Mouse (Mus musculus) forebrain, embryonic 14.5 days (tissue): ENCODE measurements around the gene Fez2. TPM values are rescaled to one million over a fixed set of nuclear protein-coding genes. Genes with fewer than 3 reads are reported as not detected.
A peak's percentile ranks its signal among the peaks of the same experiment; 100 is the strongest.

Experiments used
- ATAC-seq: fragments of 200-750 bp; cut with Nextera tagmentation; 2 replicates; pipeline ENCODE4 v1.8.0; 2017; ENCODE audit warnings: mild to moderate bottlenecking, moderate library complexity
- DNase-seq: peaks from one replicate; pipeline ENCODE4 v3.0.0-alpha.2; 2015; ENCODE audit warnings: low spot score
- H3K27ac ChIP-seq: fragments of 300-500 bp; sonication (generic); 2 replicates; pipeline ENCODE4 v1.5.1; 2014; ENCODE audit warnings: low read depth, mild to moderate bottlenecking, control low read depth, low read length, moderate library complexity
- H3K27me3 ChIP-seq: fragments of 300-500 bp; sonication (generic); replicated peaks from 2 replicates; pipeline ENCODE4 v1.6.1; 2014; ENCODE audit warnings: low read length, control low read depth, mixed read lengths; ENCODE audit not compliant: control insufficient read depth, insufficient read depth
- H3K36me3 ChIP-seq: fragments of 300-500 bp; sonication (generic); 2 replicates; pipeline ENCODE4 v1.6.1; 2014; ENCODE audit warnings: low read length, control low read depth; ENCODE audit not compliant: control insufficient read depth, insufficient read depth
- H3K4me1 ChIP-seq: fragments of 300-500 bp; sonication (generic); 2 replicates; pipeline ENCODE4 v1.6.1; 2014; ENCODE audit warnings: antibody characterized with exemption, low read length, control low read depth; ENCODE audit not compliant: control insufficient read depth, insufficient read depth
- H3K4me2 ChIP-seq: fragments of 300-500 bp; sonication (generic); 2 replicates; pipeline ENCODE4 v1.6.1; 2014; ENCODE audit warnings: mild to moderate bottlenecking, control low read depth, low read length
- H3K4me3 ChIP-seq: fragments of 300-500 bp; sonication (generic); 2 replicates; pipeline ENCODE4 v1.5.1; 2014; ENCODE audit warnings: low read depth, low read length, control low read depth
- H3K9ac ChIP-seq: fragments of 300-500 bp; sonication (generic); 2 replicates; pipeline ENCODE4 v1.6.1; 2014; ENCODE audit warnings: mild to moderate bottlenecking, low read length, control low read depth, moderate library complexity
- H3K9me3 ChIP-seq: fragments of 300-500 bp; sonication (generic); replicated peaks from 2 replicates; pipeline ENCODE4 v1.6.1; 2016; ENCODE audit warnings: low read length, control low read depth, mixed read lengths; ENCODE audit not compliant: control insufficient read depth
- WGBS: fragments of 180-500 bp; shearing (Covaris S2); extraction: QIAGEN DNeasy Blood & Tissue Kit; methylation state at CpG from one replicate; pipeline ENCODE4 v1.1.7; 2014; 5-methylcytosine and 5-hydroxymethylcytosine counted together
- polyA plus RNA-seq: library from polyadenylated mRNA; unstranded; fragments of >200 nt; fragmentation: Nextera tagmentation; extraction: Ambion mirVana; gene quantifications from 2 replicates; pipeline ENCODE4 v1.2.1, GENCODE M21; 2014

Gene Fez2
- polyA plus RNA-seq, 1 experiment from 2014 or later, result 42.6 TPM

DNA sequence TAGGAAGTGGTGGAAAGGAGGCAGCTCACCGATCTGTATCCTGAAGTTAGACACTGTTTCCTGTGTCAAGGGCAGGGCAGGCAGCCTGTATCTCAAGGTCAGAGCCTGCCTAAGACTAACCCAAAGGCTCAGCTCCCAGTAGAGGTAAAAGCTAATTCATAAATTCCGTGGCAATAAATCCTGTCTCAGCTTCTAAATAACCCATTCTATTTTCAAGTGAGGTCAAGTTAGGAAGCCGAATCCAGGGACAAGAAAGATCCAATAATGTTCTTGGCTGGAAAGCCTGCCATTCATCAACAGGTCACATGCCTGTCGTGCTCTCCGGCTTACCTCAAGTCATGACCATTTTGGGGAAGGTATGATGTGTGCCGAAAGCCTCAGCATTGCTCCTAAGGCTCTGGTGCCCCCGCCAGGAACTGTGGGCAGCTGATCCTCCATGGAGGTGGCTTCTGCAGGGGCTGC lies 33.4 kb upstream of the Fez2 start:
- ATAC-seq, result no peak
- Histone ChIP-seq H3K9ac (no peak overlapping the region), H3K36me3 (no peaks in the 10 kb centered on the region), H3K4me2 (no peak overlapping the region), H3K4me3 (no peak overlapping the region), H3K4me1 (no peaks in the 10 kb centered on the region), H3K27ac (no peak overlapping the region), H3K9me3 (no peaks in the 10 kb centered on the region), H3K27me3 (no peaks in the 10 kb centered on the region)
- WGBS, result 86% methylated on average over 7 of the region's 7 CpGs
- no peak for DNase-seq

DNA sequence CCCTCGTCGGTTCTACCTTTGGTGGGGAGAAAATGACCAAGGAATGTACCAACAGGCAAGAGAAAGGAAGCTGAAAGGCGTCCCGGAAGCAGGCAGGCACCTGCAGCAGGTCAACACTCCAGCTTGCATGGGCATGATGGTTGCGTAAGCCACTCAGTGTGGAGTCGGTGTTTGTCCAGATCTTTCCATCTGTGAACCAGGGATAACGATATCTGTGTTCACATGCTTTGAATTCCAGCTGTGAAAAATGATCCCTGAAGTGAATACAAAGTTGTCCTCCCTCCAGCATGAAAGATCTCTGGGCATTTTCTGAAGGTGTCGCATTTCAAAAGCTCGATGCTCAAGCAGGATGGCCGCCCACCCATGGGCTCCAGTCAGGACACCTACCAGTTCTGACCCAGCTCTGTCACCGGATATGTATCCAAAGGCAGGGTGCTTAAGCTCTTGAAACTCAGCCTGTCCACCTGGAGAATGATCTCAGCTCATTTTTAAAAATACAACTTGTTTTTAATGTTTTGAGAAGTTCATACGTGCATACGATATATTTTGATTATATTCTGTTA lies 31.8 kb upstream of the Fez2 start:
- Histone ChIP-seq H3K36me3 (no peaks in the 10 kb centered on the region), H3K27me3 (no peaks in the 10 kb centered on the region), H3K4me2 (no peak overlapping the region), H3K27ac (no peak overlapping the region), H3K9ac (no peak overlapping the region), H3K4me1 (no peaks in the 10 kb centered on the region), H3K9me3 (no peaks in the 10 kb centered on the region), H3K4me3 (no peak overlapping the region)
- ATAC-seq, result no peak
- WGBS, result 74% methylated on average over 13 of the region's 13 CpGs
- no peak for DNase-seq

- Histone ChIP-seq H3K9ac (no peak overlapping the region), H3K36me3 (no peaks in the 10 kb centered on the region), H3K4me1 (no peaks in the 10 kb centered on the region), H3K9me3 (no peaks in the 10 kb centered on the region), H3K4me3 (no peak overlapping the region), H3K27me3 (no peaks in the 10 kb centered on the region), H3K4me2 (no peak overlapping the region), H3K27ac (no peak overlapping the region)
- no peak for ATAC-seq
- no peak for DNase-seq
- WGBS, result 91% methylated on average over 7 of the region's 7 CpGs
Measured at GRCm38 (mm10) chr17:78444826-78445225, 26.9 kb upstream of the Fez2 start.

- Histone ChIP-seq H3K9ac (no peak overlapping the region), H3K4me1 (no peaks in the 10 kb centered on the region), H3K9me3 (no peaks in the 10 kb centered on the region), H3K27ac (no peak overlapping the region), H3K27me3 (no peaks in the 10 kb centered on the region), H3K4me3 (no peak overlapping the region), H3K4me2 (no peak overlapping the region), H3K36me3 (no peaks in the 10 kb centered on the region)
- ATAC-seq (no peak), DNase-seq (no peak)
- 99% methylated on average over 2 of the region's 2 CpGs for WGBS
Measured at GRCm38 (mm10) chr17:78440771-78441170, 22.8 kb upstream of the Fez2 start.

DNA sequence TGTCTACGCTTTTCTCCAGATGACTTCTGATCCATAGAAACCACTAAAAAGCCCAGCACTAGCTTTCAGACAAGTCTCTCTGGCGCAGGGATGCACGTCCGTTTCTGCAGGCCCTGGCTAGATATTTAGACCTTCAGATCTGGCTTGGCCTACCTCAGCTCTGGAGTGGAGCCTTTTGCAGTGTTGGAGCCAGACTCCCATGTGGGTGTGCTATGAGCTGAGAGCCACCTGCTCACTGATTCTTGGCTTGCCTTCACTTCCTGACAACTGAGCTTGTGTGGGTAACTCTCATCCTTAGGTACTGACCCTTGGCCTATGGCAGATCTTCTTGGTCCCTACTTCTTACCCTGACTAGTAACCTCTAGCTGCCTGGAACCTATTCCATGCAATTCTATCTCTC lies 19.2 kb upstream of the Fez2 start:
- no peak for DNase-seq

GRCm38 (mm10) chr17:78435661-78436060 lies 17.7 kb upstream of the Fez2 start:
- Histone ChIP-seq H3K27ac (no peak overlapping the region), H3K4me1 (no peaks in the 10 kb centered on the region), H3K4me2 (no peak overlapping the region), H3K9ac (no peak overlapping the region), H3K27me3 (no peaks in the 10 kb centered on the region), H3K9me3 (no peaks in the 10 kb centered on the region), H3K4me3 (no peak overlapping the region), H3K36me3 (no peaks in the 10 kb centered on the region)
- DNase-seq (no peak), ATAC-seq (no peak)
- WGBS, result 88% methylated on average over 6 of the region's 6 CpGs

More for the DNA sequence above, 19.2 kb upstream of the Fez2 start:
- Histone ChIP-seq H3K27me3 (no peaks in the 10 kb centered on the region), H3K4me1 (no peaks in the 10 kb centered on the region), H3K9ac (no peak overlapping the region), H3K27ac (no peak overlapping the region), H3K4me2 (no peak overlapping the region), H3K4me3 (no peak overlapping the region), H3K9me3 (no peaks in the 10 kb centered on the region), H3K36me3 (no peaks in the 10 kb centered on the region)
- WGBS, result 87% methylated on average over 4 of the region's 4 CpGs
- no peak for ATAC-seq

DNA sequence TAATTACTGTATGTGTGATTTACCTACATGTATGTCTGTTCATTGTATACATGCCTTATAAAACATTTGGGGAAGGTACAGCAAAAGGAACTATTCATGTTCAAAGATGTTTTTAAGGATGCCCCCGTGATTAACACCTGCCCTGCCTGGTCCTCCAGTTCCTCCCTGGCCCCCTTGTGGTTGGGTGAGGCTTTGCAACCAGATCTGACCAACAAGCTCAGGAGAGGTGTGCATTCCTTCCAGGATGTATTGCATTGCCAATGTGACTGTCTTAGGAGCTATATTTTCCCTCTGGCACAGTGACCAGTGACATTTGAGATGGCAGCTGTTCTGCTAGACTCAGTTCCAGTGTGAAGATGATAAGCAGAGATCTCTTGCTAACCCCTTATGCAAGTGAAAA lies 16.8 kb upstream of the Fez2 start:
- H3K36me3 ChIP-seq, result no peaks in the 10 kb centered on the region
- H3K27me3 ChIP-seq, result no peaks in the 10 kb centered on the region
- no peaks in the 10 kb centered on the region for H3K4me1 ChIP-seq
- H3K9ac ChIP-seq, result no peak overlapping the region
- H3K27ac ChIP-seq, result no peak overlapping the region
- DNase-seq, result peak; percentile 14
- no peaks in the 10 kb centered on the region for H3K9me3 ChIP-seq
- no peak for ATAC-seq
- H3K4me3 ChIP-seq, result no peak overlapping the region
- H3K4me2 ChIP-seq, result no peak overlapping the region
- WGBS, result 31% methylated on average over 1 of the region's 1 CpGs

- WGBS, result 72% methylated on average over 8 of the region's 8 CpGs
Measured at GRCm38 (mm10) chr17:78430374-78430773, 12.4 kb upstream of the Fez2 start.

DNA sequence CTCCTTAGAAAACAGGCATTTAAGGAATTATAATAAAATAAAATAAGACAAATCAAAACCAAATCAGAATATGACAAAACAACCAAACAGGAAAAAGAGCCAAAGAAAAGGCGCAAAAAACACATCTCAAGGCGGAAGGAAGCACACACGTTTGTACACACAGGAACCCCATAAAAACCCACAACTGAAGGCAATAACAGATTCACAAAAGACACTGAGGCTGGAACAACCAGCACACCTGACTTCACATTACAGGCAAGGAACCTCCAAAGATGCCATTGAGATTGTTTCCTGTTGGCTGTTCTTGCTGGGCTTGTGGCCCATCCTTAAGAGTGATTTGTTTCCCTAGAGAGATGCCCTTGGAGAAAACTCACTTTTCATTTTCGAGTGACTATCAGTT lies 11.1 kb upstream of the Fez2 start:
- Histone ChIP-seq H3K4me3 (no peak overlapping the region), H3K4me2 (no peak overlapping the region), H3K9me3 (no peaks in the 10 kb centered on the region), H3K4me1 (no peaks in the 10 kb centered on the region), H3K9ac (no peak overlapping the region), H3K27me3 (no peaks in the 10 kb centered on the region), H3K36me3 (no peaks in the 10 kb centered on the region), H3K27ac (no peak overlapping the region)
- DNase-seq, result no peak
- WGBS, result 87% methylated on average over 4 of the region's 4 CpGs
- ATAC-seq, result no peak

More at GRCm38 (mm10) chr17:78430374-78430773, 12.4 kb upstream of the Fez2 start:
- Histone ChIP-seq H3K4me2 (no peak overlapping the region), H3K27ac (no peak overlapping the region), H3K9ac (no peak overlapping the region), H3K4me3 (no peak overlapping the region), H3K27me3 (no peaks in the 10 kb centered on the region), H3K36me3 (no peaks in the 10 kb centered on the region), H3K9me3 (no peaks in the 10 kb centered on the region), H3K4me1 (no peaks in the 10 kb centered on the region)
- DNase-seq (no peak), ATAC-seq (no peak)
